Mouse (Mus musculus): ENCODE data around the gene Son.

GRCm38 (mm10) chr16:91628673-91629072 is 18.6 kb upstream of the Son start:
- TF ChIP-seq CTCF (IDR thresholded peaks at IDR 0.05; ENCODE audit: low read depth, low read length): no peak
- no peak for TF ChIP-seq POLR2A (IDR thresholded peaks at IDR 0.05; ENCODE audit: insufficient read depth, low read length)
- no peak for TF ChIP-seq EP300 (IDR thresholded peaks at IDR 0.05; ENCODE audit: insufficient read depth, low read depth, low read length)
